Mouse (Mus musculus) thymus, adult 2 months (tissue): Measurements from ENCODE around the gene Dclre1b.
"Not testable (repeated sequence)": the region's sequence is repeated elsewhere in the genome, so short reads cannot be mapped to it uniquely, and the experiment has no call there.

Source experiments
- CTCF ChIP-seq: fragments of 200-500 bp; IDR thresholded peaks from 2 replicates; pipeline ENCODE4 v1.5.1; 2012; ENCODE audit warnings: mild to moderate bottlenecking, control low read depth, low read length, moderate library complexity, borderline replicate concordance; ENCODE audit not compliant: control insufficient read depth, poor library complexity, insufficient read depth; ENCODE audit errors: extremely low read depth
- POLR2A ChIP-seq: fragments of 200-500 bp; IDR thresholded peaks from 2 replicates; pipeline ENCODE4 v1.6.1; 2012; ENCODE audit warnings: mild to moderate bottlenecking, low read length, control low read depth, moderate library complexity; ENCODE audit not compliant: control insufficient read depth, poor library complexity, insufficient read depth; ENCODE audit errors: extremely low read depth

GRCm38 (mm10) chr3:103840195-103840594 lies 31.0 kb upstream of the Dclre1b start:
- not testable (repeated sequence) for TF ChIP-seq POLR2A, CTCF
